Mouse (Mus musculus) megakaryocyte progenitor cell, adult 5-6 weeks (primary cell): ENCODE measurements around the gene Slc35b2. TPM values are rescaled to one million over a fixed set of nuclear protein-coding genes. Genes with fewer than 3 reads are reported as not detected.

ENCODE experiments used
- total RNA-seq, 2 experiments: library from RNA; stranded (forward) in 1 of 2; stranded (reverse) in 1 of 2; fragments of 157-497, 149-512 nt in 1 of 2; fragments of 200-1000 nt in 1 of 2; gene quantifications; 2 replicates each; pipeline versions ENCODE4 v1.2.3 to v1.2.4; 2015 to 2017

Slc35b2 gene
- total RNA-seq, 2 experiments from 2014 or later: 85.9 to 120 TPM

Other genes starting within 250 kb of the Slc35b2 start
- gene Cdc5l, start 130.1 kb upstream of the Slc35b2 start, total RNA-seq (2015): 60.9 and 69.3 TPM in 2 replicates
- 109 and 128 TPM in 2 replicates for gene Cdc5l, start 130.1 kb upstream of the Slc35b2 start, total RNA-seq (2017)
- not detected in 2 replicates for gene Spats1, start 88.5 kb upstream of the Slc35b2 start, total RNA-seq (2015)
- not detected in 2 replicates for gene Spats1, start 88.5 kb upstream of the Slc35b2 start, total RNA-seq (2017)
- 4.6 and 4.9 TPM in 2 replicates for gene Aars2, start 57.0 kb upstream of the Slc35b2 start, total RNA-seq (2015)
- 7.4 and 9.6 TPM in 2 replicates for gene Aars2, start 57.0 kb upstream of the Slc35b2 start, total RNA-seq (2017)
- gene Tcte1, start 40.4 kb upstream of the Slc35b2 start, total RNA-seq (2015): not detected in 2 replicates
- gene Tcte1, start 40.4 kb upstream of the Slc35b2 start, total RNA-seq (2017): not detected in 2 replicates
- gene Tmem151b, start 14.2 kb upstream of the Slc35b2 start, total RNA-seq (2015): 0.12 TPM in 1 of 2 replicates, not detected in the other
- gene Tmem151b, start 14.2 kb upstream of the Slc35b2 start, total RNA-seq (2017): 0.12 TPM in 1 of 2 replicates, not detected in the other
- 5.7 and 7.0 TPM in 2 replicates for gene Nfkbie, start 8.2 kb upstream of the Slc35b2 start, total RNA-seq (2015)
- gene Nfkbie, start 8.2 kb upstream of the Slc35b2 start, total RNA-seq (2017): 5.1 and 9.5 TPM in 2 replicates
- gene Hsp90ab1, start 9.4 kb downstream of the Slc35b2 start, total RNA-seq (2015): 1,239 and 1,324 TPM in 2 replicates
- 2,380 and 2,713 TPM in 2 replicates for gene Hsp90ab1, start 9.4 kb downstream of the Slc35b2 start, total RNA-seq (2017)
- gene Slc29a1, start 35.7 kb downstream of the Slc35b2 start, total RNA-seq (2015): 43.5 and 67.7 TPM in 2 replicates
- 64.1 and 64.3 TPM in 2 replicates for gene Slc29a1, start 35.7 kb downstream of the Slc35b2 start, total RNA-seq (2017)
- gene Mymx, start 38.2 kb downstream of the Slc35b2 start, total RNA-seq (2015): not detected in 2 replicates
- gene Mymx, start 38.2 kb downstream of the Slc35b2 start, total RNA-seq (2017): not detected in 2 replicates
- gene Capn11, start 95.5 kb downstream of the Slc35b2 start, total RNA-seq (2015): 0.07 TPM in 1 of 2 replicates, not detected in the other
- gene Capn11, start 95.5 kb downstream of the Slc35b2 start, total RNA-seq (2017): 0.17 TPM in 1 of 2 replicates, not detected in the other
- 35.2 and 47.5 TPM in 2 replicates for gene Mrpl14, start 122.4 kb downstream of the Slc35b2 start, total RNA-seq (2015)
- gene Mrpl14, start 122.4 kb downstream of the Slc35b2 start, total RNA-seq (2017): 24.9 and 34.2 TPM in 2 replicates
- gene Tmem63b, start 123.0 kb downstream of the Slc35b2 start, total RNA-seq (2015): 3.9 and 5.0 TPM in 2 replicates
- gene Tmem63b, start 123.0 kb downstream of the Slc35b2 start, total RNA-seq (2017): 2.0 and 5.5 TPM in 2 replicates
- gene 1600014C23Rik, start 170.0 kb downstream of the Slc35b2 start, total RNA-seq (2015): not detected in 2 replicates
- not detected in 2 replicates for gene 1600014C23Rik, start 170.0 kb downstream of the Slc35b2 start, total RNA-seq (2017)